Mouse (Mus musculus) urinary bladder, adult 2 months (tissue): ENCODE results near the gene Olfr825. TPM values are rescaled to one million over a fixed set of nuclear protein-coding genes. Genes with fewer than 3 reads are reported as not detected.
"Not testable (repeated sequence)": the region's sequence is repeated elsewhere in the genome, so short reads cannot be mapped to it uniquely, and the experiment has no call there.

Source experiments
- DNase-seq: peaks from one replicate; pipeline ENCODE4 v3.0.0; 2022; ENCODE audit warnings: low spot score
- polyA plus RNA-seq: library from polyadenylated mRNA; depleted of rRNA; stranded (reverse); fragments of >200 nt; gene quantifications from 2 replicates; pipeline ENCODE4 v1.2.3, GENCODE M21; 2012; rRNA removed

The Olfr825 gene
- not detected in 2 replicates for polyA plus RNA-seq

- no peak for DNase-seq
Observed at GRCm38 (mm10) chr10:130166666-130167065, at the start of gene Olfr825. Gene Olfr825 (minus strand): TSS chr10:130166766.

GRCm38 (mm10) chr10:130214303-130214702 is 47.7 kb upstream of the Olfr825 start, which contains the start of gene Olfr827:
Gene Olfr827 (minus strand): TSS chr10:130214403.
- no peak for DNase-seq

GRCm38 (mm10) chr10:130184086-130184485 is 17.5 kb upstream of the Olfr825 start, which contains the start of gene Olfr826:
Gene Olfr826 (minus strand): TSS chr10:130184186.
- DNase-seq = no peak

GRCm38 (mm10) chr10:130165196-130165595 is 1.4 kb downstream of the Olfr825 start:
- no peak for DNase-seq

GRCm38 (mm10) chr10:130144121-130144520 is 22.4 kb downstream of the Olfr825 start:
- no peak for DNase-seq

GRCm38 (mm10) chr10:130142481-130142880 is 24.1 kb downstream of the Olfr825 start:
- DNase-seq = not testable (repeated sequence)

- DNase-seq = no peak
Observed at GRCm38 (mm10) chr10:130134811-130135210, 31.8 kb downstream of the Olfr825 start.

- DNase-seq = not testable (repeated sequence)
Observed at GRCm38 (mm10) chr10:130129900-130130299, 36.7 kb downstream of the Olfr825 start, which contains the start of gene Olfr824. Gene Olfr824 (minus strand): TSS chr10:130130000.

GRCm38 (mm10) chr10:130116045-130116444 is 50.5 kb downstream of the Olfr825 start:
- not testable (repeated sequence) for DNase-seq

- not testable (repeated sequence) for DNase-seq
Observed at GRCm38 (mm10) chr10:130115283-130115682, 51.3 kb downstream of the Olfr825 start, which contains the start of gene Olfr823. Gene Olfr823 (minus strand): TSS chr10:130115383.

Other genes with a start within 250 kb of the Olfr825 start
- gene Olfr818, start 217.7 kb downstream of the Olfr825 start, polyA plus RNA-seq = not detected in 2 replicates
- not detected in 2 replicates for gene Olfr819, start 199.5 kb downstream of the Olfr825 start, polyA plus RNA-seq
- not detected in 2 replicates for gene Olfr247, start 190.6 kb downstream of the Olfr825 start, polyA plus RNA-seq
- not detected in 2 replicates for gene Gm10310, start 181.7 kb downstream of the Olfr825 start, polyA plus RNA-seq
- gene Olfr820, start 154.1 kb downstream of the Olfr825 start, polyA plus RNA-seq = not detected in 2 replicates
- not detected in 2 replicates for gene Olfr821, start 136.4 kb downstream of the Olfr825 start, polyA plus RNA-seq
- not detected in 2 replicates for gene Olfr822, start 95.6 kb downstream of the Olfr825 start, polyA plus RNA-seq
- not detected in 2 replicates for gene Olfr823, start 51.4 kb downstream of the Olfr825 start, polyA plus RNA-seq
- gene Olfr824, start 36.8 kb downstream of the Olfr825 start, polyA plus RNA-seq = not detected in 2 replicates
- not detected in 2 replicates for gene Olfr826, start 17.4 kb upstream of the Olfr825 start, polyA plus RNA-seq
- gene Olfr827, start 47.6 kb upstream of the Olfr825 start, polyA plus RNA-seq = not detected in 2 replicates
- gene Neurod4, start 113.5 kb upstream of the Olfr825 start, polyA plus RNA-seq = not detected in 2 replicates
- 0.93 and 1.1 TPM in 2 replicates for gene Tespa1, start 156.1 kb upstream of the Olfr825 start, polyA plus RNA-seq
- gene Vmn2r84, start 227.6 kb upstream of the Olfr825 start, polyA plus RNA-seq = not detected in 2 replicates